Mouse (Mus musculus) CD8-positive naive resting alpha-beta T cell, adult 2 months (primary cell): ENCODE measurements around the gene Npepl1.

Experiments
- DNase-seq, 2 experiments: peaks; one replicate each; pipeline ENCODE4 v3.0.0; 2022; ENCODE audit warnings: low read depth in 2 of 2, low spot score in 2 of 2

The Npepl1 gene

DNA sequence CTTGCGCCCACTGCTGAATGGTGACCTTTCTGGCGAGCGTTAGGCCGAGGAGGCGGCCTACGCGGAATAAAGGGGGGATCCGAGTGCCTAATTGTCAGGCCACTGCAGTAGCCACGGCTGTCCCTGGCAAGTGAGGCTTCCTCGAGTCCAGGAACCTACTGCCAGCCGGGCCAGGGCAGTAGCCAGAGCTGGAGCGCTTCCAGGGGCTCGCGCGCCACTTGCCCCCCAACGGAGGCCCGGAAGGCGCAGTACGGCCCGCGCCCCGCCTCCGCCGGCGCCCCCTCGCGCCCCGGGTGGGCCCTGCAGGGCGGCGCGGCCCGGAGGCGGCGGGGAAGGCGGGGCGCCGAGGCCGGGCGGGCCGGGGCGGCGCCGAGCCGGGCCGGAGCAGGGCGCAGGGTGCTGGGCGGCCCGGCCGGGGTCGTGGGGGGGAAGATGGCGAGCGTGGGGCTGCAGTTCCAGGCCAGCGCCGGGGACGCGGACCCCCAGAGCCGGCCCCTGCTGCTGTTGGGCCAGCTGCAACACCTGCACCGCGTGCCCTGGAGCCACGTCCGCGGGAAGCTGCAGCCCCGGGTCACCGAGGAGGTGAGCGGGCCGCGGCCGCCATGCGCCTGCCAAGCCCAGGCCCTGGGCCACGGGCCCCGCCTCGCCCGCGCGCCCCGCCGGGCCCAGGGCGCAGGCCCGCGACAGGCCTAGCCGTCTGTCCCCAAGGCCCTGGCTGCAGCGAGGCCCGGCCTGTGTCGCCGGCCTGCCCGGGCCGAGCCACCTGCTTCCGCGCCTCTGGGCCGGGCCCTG is at the start of gene Npepl1:
TSS of gene Npepl1 (plus strand) at position 359 of the 792 bp plus-strand sequence.
- DNase-seq = peak; percentile 36 to 49

DNA sequence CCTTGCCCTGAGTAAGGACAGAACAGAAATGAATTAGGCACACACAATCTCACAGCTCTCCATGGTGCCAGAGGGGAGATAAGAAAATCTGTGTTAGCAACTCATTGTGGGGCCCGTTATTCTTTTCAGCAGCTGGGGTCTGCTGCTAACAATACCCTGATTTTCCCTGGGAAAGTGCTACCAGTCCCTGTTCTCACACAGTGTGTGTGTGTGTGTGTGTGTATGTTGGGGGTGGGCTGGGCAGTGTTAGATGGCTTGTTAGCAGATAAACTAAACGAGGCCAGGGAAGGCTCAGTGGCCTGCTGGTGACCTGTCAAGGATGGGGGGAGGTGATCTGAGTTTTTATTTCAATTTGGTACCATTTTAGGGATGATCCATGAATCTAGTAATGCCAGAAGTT is 48.9 kb upstream of the Npepl1 start:
- DNase-seq = no peak

DNA sequence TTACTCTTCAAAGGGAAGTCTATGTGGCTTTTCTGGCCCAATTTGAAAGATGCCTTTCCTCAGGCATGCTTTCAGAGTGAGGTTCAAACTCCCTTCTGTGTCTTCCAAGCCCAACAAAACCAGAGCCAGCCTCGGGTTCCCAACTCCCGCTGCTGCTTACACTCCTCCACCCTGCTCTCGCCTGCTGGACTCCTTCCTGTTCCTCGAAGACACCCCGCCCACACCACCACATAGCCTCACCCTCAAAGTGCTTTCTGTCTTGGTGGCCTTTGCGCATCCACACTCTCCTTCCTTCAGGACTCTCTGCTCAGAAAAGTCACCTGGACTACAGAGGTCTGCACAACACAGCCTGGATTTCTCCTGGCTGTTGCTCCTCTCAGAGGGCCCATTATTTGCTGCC is 47.1 kb upstream of the Npepl1 start:
- DNase-seq = no peak

DNA sequence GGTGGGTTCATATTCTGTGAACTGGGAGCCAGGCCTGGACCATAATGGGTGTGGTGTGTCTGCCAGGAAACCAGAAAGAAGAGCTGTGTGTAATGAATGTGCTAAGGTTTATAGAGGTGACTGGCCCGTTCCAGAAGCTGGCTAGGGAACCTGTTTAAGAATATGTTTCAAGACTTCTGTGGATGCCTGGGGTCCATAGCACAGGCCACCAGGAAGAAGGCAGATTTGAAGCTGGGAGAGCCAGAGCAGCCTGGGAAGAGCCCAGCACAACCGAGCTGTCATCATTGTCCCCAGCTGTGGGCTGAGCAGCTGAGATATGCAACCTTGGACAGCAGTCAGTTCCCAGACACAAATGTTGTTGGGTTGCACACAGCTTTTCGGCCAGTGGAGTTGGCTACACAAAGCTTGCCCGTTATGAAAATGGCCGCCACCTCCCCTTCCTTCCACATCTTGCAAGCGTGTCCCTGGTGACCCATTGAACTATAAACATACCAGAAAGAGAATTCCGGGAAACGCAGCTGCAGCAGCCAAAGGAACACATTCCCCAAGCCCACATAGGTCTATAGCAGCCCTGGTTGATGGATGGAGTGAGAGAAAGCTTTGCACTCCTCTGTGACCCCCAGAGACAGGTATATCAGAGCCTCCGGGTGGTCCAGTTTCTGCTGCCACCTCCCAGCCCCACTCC is 46.5 kb upstream of the Npepl1 start:
- no peak for DNase-seq

DNA sequence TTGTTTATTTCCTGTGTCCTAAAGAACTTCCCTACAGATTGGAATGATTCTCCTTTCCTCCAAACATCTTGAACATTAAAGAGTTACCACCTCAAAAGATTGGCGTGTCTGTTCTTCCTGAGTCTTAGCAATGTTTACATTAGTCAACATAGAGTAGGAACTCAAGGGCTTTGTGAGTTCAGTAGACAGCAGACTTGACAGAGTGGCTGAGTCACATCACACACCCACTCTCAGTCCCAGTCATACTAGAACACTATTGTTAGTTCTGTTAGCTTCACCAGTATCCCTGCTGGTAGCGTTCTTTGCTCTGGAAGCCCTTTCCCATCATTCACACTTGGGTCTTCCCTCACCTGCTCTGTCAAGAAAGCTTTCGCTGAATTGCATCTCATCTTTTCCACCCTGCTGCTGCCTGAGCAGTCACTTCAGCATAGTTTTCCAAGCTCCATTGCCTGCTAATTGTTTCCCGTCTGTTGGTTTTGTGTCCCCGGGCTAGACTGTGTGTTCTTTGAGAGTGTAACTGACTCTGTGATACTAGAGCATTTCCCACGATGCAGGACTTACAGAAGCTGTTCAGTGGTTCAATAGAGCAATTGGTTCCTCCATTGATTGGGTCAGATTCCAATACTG is 42.2 kb upstream of the Npepl1 start:
- DNase-seq = no peak

DNA sequence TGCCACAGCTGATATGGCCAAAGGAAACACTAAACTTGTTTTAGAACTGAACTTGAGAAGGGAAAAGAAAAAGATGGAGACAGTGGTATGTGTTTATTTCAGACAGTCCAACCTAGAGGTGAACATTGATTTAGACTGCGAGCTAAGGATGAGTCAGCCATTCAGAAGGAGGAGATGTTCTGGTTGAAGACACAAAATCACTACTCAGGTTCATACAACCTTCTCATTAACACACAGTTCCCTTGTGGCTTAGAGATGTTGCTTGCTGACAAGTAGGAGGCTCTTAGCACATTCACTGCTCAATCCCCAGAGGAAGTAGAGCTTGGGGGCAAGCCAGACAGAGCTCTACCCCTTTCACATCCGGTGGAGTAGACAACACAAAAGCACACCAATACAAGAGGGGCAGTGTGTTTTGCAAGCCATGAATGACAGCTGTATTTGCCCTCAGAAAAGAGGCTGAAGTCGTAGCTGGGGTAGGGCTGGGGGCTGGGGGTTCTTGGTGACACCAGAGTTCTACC is 40.6 kb upstream of the Npepl1 start:
- no peak for DNase-seq

DNA sequence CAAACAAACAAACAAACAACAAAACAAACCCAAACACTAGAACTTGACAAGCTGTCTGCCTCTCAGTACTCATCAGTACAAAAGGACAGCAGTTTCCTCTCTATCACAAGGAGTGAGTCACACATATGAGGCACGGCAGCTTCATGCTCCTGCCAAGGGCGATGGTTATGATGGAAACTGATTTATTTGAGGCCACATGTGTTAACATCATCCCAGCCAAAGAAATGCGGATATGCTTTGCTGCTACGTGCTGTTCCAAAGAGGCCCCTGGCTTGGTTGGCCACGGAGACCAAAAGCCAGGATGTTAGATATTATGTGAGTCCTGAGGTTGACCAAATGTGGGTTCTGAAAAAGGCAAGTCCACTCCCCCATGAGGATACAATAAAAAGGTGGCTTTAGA is 38.7 kb upstream of the Npepl1 start:
- no peak for DNase-seq

DNA sequence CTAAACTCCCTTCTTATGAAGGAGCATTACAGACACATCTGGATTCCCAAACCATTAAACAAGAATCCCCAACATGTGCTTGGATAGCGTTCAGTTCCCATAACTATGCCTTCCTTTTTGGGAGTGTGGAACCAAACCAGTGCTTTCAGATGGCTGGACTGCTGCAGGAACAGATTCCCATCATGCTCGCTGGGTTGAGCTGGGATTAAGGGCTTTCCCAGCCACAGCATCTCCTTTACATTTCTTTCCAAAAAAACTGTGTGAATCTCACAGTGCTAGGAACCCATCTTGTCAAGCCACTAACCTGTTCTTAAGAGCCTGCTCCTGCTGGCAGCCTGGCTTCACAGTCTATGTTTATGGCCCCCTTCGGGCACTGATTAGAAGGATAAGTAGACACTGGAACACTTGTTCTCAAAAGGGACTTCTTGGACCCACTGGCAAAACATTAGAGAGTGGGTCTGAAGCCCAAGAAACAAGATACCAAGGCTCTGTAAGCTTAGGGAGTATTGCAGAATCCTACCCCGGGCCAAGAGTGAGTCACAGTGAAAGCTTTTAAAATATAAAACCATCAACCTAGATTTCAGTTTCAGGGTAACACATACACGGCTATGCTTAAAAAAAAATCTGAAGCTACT is 36.9 kb upstream of the Npepl1 start:
- no peak for DNase-seq

DNA sequence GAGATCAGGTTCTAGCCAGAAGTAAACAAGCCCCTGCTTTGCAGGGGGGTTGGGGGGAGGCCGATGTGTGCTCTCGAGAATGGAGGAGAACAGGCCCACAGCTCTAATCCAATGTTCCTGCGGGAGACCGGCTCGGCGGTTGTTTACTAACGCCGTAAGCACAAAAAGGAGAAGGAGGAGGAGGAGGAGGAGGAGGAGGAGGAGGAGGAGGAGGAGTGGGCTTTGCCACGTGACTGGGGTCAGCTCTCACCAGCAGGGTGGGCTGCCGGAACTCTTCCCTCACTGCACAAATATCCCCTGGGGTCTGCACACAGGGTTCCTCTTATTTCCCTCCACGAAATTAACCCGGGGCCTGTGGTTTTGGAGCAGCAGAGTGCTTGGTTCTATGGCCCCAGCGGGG is 35.5 kb upstream of the Npepl1 start:
- DNase-seq = no peak

DNA sequence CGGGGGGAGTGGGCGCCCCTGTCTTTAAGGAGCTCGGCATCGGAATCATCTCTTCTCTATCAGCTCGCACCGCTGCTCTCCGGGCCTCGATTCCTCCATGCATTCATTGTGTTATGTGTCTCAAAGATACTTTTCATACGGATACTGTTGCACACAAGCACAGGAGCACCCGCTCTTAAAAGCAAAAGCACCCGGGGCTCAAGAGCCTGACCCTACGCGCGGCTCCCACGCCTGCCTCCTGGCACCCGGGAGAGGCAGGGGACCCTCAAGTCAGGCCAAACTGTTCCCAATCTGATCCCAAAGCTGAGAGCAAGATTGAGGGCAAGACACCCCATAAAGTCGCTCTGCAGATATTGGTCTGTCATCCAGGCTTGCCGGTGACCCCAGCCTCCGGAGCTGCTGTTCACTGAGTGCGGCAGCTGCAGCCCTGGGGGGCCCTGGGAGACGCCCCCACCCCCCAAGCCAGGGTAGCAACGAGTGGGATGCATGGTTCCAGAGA is 35.0 kb upstream of the Npepl1 start:
- peak; percentile 3 to 11 for DNase-seq

DNA sequence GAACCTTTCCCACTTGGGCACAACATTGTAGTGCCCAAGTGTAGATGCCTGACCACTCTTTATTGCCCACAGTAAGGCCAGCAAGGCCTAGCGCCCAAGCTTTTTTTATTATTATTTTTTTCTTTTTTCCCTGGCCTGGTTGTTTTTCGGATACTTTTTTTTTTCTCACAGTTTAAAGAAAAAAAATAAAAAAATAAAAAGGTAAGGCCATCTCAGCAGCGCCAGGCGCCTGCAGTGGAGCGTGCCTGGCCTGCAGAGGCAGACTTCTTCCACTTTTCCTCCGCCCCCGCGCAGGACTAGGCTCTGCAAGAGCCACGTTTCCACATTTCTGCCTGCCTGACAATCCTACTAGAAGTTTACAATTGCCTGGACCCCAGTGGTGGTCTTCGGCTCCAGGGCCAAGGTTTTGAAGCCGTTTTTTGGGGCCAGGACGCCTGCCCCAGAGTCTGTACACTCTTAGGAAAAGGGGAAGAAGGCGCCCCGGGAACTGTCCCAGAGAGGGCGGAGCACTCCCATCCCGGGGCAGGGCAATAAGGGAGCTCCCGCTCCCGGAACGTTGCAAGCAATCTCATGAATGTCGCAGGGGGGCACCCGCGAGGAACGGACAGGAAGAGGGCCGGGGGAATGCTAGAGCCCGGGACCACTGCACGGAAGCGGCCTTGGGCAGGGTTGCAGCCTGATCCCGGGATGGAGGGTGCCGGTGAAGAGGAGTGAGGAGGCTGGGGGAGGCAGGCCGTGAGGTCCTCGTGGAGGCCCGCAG is 34.3 kb upstream of the Npepl1 start, which contains the start of gene Stx16:
TSS of gene Stx16 (plus strand) at position 636 of the 760 bp plus-strand sequence.
- DNase-seq = peak; percentile 75 to 77

DNA sequence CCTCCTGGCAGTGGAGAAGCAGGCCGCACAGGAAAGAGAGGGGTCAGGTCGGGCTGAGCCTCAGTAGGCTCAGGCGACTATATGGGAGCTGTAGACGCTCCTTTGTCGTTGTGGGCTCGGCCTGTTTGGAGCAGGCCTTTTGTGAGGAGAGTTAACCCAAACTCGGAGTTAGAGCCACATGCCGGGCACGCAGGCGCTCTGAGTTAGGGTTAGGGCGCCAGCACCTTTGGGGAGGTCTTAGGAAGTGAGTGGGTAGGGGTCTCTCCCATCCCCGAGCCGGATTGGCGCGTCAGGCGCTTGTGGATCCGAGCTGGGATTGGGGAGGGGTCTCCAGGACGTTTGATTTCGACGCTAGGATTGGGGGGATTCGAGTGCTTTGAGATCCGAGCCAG is 33.7 kb upstream of the Npepl1 start:
- no peak for DNase-seq

DNA sequence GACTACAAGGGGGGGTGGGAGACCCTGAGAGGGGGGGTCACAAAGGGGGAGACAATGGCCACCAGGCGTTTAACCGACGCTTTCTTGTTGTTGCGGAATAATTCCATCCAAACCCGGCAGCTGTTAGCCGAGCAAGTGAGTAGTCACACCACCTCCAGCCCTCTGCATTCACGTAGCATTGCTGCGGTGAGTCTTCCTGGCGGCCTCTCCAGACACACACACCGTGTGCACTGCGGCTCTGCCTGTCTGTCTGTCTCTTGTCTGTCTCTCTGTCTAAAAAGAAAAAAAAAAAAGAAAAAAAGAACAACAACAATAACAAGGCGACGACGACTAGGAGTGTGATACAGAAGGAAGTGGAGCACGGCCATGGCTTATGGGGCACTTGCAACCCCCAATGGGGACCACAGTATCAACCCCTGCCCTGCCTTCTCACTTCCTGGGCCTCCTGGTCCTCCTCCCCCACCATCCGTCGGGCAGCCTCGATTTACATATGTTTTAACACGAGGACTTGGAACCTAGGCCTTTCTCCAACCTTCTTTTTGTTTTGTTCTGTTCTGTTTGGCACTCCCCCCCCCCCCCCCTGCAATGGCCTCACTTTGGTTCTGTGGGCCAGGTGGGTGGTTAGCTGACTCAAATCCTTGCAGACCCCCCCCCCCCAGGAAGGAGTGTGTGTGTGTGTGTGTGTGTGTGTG is 33.0 kb upstream of the Npepl1 start:
- DNase-seq = peak; percentile 26 to 49

DNA sequence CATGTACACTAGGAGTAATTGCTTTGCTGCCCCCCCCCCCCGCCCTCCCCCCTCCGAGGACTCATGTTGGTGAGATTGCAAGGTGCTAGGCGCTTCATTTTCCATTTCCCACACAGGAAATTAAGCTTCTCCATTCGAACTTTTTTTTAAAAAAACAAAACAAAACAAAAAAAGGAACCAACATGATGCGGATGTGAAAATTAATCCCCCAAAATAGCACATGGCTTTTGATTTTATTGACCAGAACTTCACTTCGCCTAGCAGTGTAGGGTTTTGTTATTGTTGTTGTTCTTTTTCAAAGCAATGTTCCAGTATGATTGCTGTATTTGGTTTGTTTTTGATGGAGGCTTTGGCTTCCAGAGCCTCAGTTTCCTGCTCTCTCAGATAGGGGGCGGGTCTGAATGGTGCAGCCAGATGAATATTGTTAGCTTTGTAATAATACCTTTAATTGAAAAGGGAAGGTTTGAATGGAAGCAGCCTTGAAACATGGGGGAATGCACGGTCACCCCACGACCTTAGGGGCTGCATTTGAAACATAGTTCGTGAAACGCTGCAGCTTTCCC is 32.3 kb upstream of the Npepl1 start:
- DNase-seq = no peak

DNA sequence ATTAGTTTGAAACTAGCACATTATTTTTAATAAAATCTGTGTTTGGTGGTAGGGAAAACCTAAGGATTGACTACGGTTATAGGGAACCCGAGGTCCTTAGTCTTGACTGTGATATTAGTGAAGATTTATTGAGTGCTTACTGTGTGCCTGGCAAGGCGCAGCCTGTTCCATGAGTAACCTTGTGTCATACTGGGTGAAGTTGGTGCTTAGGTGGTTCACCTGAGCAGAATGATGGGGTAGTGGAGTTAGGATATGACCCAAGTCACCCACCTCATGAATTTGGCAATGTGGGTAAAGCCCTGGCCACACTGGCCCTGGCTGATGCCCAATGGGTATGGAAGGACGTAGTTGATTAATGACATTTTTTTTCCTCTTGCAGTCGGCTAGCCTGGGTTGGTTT is 28.3 kb upstream of the Npepl1 start:
- no peak for DNase-seq

DNA sequence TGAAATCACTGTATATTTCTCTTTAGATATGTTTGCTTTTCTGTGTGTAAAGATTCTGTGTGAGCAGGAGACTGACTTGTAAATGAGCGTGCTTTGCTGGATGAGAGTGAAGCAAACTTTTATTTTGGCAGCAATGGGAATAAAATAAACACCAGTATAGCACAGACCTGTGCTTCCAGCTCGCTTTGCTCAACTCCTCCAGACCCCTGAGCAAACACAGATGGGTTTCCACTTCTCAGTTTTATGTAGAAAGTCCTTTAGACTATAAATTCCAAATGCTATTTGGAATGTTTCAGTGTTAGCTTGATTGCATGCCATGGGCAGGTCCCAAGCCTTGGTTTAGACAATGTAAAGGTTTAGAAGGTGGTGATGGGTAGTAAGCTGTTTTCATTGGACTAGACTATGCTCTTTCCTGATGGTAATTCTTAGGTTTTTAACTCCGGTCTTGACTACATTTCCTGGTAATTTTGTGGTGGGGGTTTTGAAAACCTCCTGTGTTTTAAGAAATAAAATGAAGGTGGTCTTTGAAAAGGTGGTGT is 27.7 kb upstream of the Npepl1 start:
- DNase-seq = no peak

DNA sequence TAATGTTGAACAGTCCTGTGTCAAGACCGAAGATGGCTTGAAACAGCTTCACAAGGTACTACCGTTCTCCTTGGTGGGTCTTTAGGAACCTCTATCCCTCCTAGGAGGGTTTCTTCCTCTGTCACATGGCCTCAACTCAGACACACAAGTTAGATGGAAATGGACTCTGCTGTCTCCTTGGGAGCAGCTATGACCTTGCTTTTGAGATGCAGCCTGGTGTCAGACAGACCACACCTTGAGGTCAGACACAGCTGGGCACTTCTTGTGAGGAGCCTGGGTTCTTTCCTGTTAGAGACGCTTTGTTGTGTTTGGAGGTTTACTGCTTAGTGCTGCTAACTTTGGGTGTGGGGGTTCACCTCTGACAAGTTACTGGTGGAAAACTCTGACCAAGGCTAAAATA is 15.1 kb upstream of the Npepl1 start:
- DNase-seq = no peak

DNA sequence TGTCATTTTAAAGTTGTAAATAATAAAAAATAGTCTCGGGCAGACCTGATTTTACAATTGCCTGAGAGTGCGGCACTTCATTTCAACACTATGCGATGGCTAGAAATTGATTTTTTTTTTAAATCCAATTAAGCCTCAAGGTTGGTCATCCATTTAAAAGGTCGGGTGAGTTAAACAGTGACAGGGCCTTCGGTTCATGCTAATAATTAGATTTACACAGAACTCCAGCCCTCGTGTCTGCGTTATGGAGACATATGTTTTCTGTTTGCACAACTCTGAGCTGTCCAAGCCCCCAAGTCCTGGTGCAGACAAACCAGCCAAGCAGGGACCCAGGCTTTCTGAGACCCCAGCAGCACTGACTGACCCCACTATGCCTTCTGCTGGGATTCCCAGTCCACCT is 7.8 kb upstream of the Npepl1 start:
- DNase-seq = no peak

DNA sequence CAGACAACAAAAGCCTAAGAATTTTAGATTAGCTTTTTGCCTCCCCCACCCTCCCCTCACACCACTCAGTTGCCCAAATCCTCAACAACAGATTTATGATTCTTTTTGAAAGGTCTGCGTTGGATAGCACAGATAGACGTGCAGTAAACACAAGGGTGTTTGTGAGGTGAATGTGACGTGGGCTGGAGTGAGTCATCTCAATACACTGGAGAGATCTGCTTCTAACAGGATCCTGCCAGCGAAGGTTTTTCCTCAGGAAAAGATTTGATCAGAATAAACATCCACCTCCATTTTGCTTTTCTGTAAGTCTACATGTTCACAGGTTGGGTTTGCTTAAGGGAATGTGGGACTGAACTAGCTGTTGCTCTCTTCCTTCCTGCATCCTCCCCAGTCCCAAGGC is 6.6 kb upstream of the Npepl1 start:
- DNase-seq = no peak
